Mouse (Mus musculus): ENCODE results near the gene Tmem190.
"Not testable (repeated sequence)": the region's sequence is repeated elsewhere in the genome, so short reads cannot be mapped to it uniquely, and the experiment has no call there.

Tmem190 gene

DNA sequence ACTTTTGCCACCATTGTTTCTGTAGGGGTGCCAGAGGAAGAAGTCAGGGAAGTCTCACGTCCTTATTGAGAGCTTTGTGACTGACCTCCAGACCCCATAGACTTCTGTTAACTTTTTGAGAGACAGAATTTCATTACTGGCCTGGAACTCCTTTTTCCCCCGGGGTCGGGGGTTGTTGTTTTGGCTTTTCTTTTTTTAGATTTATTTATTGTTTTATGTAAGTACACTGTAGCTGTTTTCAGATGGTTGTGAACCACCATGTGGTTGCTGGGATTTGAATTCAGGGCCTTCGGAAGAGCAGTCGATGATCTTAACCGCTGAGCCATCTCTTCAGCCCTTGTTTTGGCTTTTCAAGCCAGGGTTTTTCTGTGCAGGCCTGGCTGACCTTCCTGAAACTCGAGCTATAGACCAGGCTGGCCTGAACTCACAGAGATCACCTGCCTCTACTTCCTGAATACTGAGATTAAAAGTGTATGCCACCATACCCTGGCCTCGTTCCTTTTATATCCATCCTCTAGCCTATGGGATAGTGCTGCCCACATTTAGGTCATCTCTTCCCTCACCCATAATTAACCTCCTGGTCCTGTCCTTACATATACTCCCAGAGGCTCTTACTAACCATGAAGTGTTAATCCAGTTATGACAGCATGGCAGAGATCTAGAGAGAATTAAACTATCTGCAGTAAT lies 30.5 kb downstream of the Tmem190 start:
- no peak for DNase-seq (ENCODE audit: low spot score in 2 of 2)

DNA sequence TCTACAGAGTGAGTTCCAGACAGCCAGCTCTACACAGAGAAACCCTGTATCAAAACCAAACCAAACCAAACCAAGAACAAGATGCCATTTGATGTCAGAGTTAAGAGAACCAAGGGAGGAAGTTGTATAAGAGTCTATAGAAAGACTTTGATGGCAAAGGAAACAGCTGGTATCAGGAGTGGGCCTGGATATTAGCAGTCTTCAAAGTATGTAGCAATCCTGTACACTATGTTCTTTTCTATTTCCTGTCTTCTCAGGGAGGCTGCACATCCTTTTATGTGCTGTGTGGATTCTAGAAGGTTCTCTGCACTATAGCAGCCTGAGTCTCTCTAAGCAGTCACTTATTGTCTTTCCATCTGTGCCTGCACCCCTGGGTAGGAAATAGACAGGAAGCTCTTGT lies 33.8 kb downstream of the Tmem190 start:
- DNase-seq (ENCODE audit: low spot score in 2 of 2): no peak

DNA sequence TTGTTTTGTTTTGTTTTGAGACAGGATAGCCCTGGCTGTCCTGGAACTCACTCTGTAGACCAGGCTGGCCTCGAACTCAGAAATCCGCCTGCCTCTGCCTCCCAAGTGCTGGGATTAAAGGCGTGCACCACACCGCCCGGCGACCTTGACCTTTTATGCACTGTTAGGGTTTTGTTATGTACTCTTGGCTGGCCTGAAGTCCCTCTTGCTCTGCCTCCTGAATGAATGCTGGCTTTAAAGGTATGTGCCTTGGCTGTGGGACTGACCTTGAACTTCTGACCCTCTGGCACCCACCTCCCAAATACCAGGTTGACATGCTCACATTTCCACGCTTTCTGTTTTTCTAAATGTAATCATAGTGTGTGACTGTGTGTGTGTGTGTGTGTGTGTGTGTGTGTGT lies 38.2 kb downstream of the Tmem190 start:
- not testable (repeated sequence) for DNase-seq (ENCODE audit: low spot score in 2 of 2)

DNA sequence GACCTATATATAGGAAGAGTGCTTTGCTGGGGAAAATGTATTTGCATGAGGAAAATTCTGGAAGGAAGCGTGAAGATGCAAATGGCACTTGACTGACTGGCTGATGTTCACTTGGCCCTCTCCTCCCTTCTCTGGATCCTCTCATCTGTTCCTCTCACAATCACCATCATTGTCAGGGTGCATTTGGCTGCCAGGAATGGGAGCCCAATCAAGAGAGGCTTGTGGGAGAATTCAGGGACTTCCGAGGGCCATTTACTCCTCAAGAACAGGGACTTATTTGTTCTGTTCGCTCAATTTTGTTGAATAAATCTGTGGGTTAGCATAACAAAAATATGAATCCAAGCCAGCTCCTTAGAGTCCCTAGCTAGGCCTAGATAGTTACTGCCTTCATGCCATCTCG lies 39.0 kb downstream of the Tmem190 start:
- no peak for DNase-seq (ENCODE audit: low spot score in 2 of 2)

DNA sequence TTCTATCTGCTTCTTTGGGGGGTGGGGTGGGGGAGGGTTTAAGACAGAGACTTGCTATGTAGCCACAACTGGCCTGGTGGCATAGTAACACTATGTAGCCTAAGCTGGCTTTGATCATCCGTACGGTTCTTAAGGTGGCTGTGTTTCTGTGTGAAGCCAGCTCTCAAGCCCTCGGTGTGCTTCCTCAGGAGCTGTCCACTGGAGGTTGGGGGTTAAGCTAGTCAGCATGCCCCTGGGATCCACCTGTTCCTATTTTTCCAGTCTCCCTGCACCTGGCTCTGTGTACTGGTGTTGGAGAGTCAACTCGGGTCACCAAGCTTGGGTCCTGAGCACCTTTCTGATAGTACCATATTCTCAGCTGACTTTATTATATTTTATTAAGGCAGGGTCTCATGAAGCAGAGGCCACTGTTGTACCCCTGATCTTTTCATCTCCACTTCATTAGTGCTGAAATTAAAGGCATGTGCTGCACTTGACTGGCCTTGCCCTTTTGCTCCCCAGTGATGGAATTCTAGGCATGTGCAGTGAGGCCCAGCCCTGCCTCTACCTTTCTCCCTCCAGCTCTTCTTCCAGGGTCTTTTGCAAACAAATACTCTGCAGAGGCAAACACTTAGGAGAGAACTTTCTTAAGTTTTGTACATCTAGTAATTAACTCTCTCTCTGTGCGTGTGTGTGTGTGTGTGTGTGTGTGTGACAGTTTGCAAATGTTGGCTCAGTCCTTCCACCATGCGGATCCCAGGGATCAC lies 39.6 kb downstream of the Tmem190 start:
- DNase-seq (ENCODE audit: low spot score in 2 of 2): no peak

DNA sequence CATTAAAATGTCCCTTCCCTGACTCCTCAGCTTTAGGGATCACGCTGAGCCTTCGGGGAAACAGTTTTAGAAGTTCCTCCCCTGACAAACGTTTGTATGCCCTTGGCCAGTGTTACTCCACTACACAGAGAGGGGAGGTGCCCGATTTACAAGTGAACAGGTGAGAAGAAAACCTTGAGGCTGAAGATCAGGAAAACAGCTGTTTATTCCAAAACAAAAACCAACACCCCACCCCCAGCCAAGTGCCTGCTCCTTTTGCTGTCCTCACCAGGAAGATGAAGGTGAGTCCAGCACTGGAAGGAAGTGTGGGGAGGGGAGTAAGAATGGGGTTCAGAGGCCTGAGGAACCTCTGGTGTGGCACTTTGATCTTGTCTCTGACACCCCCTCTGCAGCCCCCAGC lies 42.6 kb downstream of the Tmem190 start:
- DNase-seq (ENCODE audit: low spot score in 2 of 2): no peak

DNA sequence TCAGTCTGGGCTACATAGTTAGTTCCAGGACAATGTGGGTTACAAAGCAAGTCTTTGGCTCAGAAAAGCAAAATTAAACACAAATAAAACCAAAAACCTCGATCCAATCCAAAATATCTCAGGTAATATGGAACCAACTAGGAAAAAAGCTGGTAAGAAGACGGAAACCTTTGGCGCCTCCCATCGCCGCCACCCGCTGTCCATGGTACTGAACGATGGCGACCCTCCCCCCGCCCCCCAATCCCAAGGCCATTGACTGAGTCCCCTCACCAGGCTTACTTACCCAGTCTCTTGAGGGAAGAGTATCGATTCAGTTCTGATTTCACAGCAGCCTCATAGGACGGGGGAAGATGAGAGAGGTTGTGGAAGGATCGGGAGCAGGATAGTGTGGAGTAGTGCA lies 47.7 kb downstream of the Tmem190 start:
- DNase-seq (ENCODE audit: low spot score in 2 of 2): no peak

All from heart, adult 9 months (tissue).